In genomic region chr11:80200326-80200725, GRCm38 (mm10) we compare ENCODE assay signal across 11 mouse cellular contexts. TPM values are rescaled to one million over a fixed set of nuclear protein-coding genes. Genes with fewer than 3 reads are reported as not detected.
DNase-seq lines count a peak whose midpoint lies in the region; ATAC-seq and TF ChIP-seq lines count a peak whose summit lies in the region.
"Had no signal": no experiment of that assay in that cellular context is flagged by ENCODE, and none has a peak within 500 bp of the region (broad histone marks: within the 10 kb centered on the region; RNA-seq: fewer than 3 reads in every experiment).

No protein-coding gene starts in this region.

- no peaks in the 10 kb centered on the region for H3K27me3 ChIP-seq in hindbrain, postnatal 0 days (ENCODE audit: insufficient read depth, low read length)
- no peaks in the 10 kb centered on the region for H3K27me3 ChIP-seq in hindbrain, embryonic 14.5 days (ENCODE audit: control insufficient read depth, insufficient read depth, low read length)
- H3K27me3 ChIP-seq in lung, embryonic 14.5 days (ENCODE audit: insufficient read depth, low read length): no peaks in the 10 kb centered on the region
- H3K27me3 ChIP-seq in heart, embryonic 12.5 days (replicated peaks): no peaks in the 10 kb centered on the region
- H3K27me3 ChIP-seq: midbrain, embryonic 13.5 days had no signal

- no peak for ATAC-seq in hindbrain, postnatal 0 days
- ATAC-seq in hindbrain, embryonic 14.5 days (ENCODE audit: low FRiP score): no peak
- ATAC-seq in lung, embryonic 14.5 days (ENCODE audit: insufficient read depth): no peak
- ATAC-seq in heart, embryonic 12.5 days (ENCODE audit: insufficient number of reproducible peaks, low FRiP score): no peak
- ATAC-seq: midbrain, embryonic 13.5 days had no signal

- TF ChIP-seq CTCF in hindbrain, postnatal 0 days (IDR thresholded peaks at IDR 0.05; ENCODE audit: low read depth): peak; percentile 50
- TF ChIP-seq CTCF in lung, embryonic 14.5 days (IDR thresholded peaks at IDR 0.05; ENCODE audit: low read depth): peak; percentile 56

- peak; percentile 27 for DNase-seq in hindbrain, postnatal 0 days (ENCODE audit: low spot score)
- no peak for DNase-seq in hindbrain, embryonic 14.5 days (ENCODE audit: low spot score)
- peak; percentile 48 for DNase-seq in CD4-positive helper T cell, adult 2 months (ENCODE audit: low read depth, low spot score)
- DNase-seq in MN1 (ENCODE audit: low spot score): peak; percentile 12
- peak; percentile 52 for DNase-seq in lung, embryonic 14.5 days
- DNase-seq in left cerebral cortex, adult 11 months (ENCODE audit: low spot score): no peak
- DNase-seq in gastrocnemius, postnatal 25 days: no peak
- DNase-seq: layer of hippocampus, adult 9-11 months had no signal

- no peaks in the 10 kb centered on the region for H3K36me3 ChIP-seq in hindbrain, postnatal 0 days (ENCODE audit: insufficient read depth, low read length)
- no peaks in the 10 kb centered on the region for H3K36me3 ChIP-seq in hindbrain, embryonic 14.5 days (replicated peaks; ENCODE audit: control insufficient read depth, insufficient read depth)
- no peaks in the 10 kb centered on the region for H3K36me3 ChIP-seq in lung, embryonic 14.5 days (ENCODE audit: insufficient read depth)
- H3K36me3 ChIP-seq in heart, embryonic 12.5 days: peaks cover 25% of the 10 kb centered on the region
- H3K36me3 ChIP-seq: midbrain, embryonic 13.5 days had no signal

- H3K9me3 ChIP-seq in hindbrain, postnatal 0 days (ENCODE audit: low read length): no peaks in the 10 kb centered on the region
- H3K9me3 ChIP-seq in hindbrain, embryonic 14.5 days (ENCODE audit: control insufficient read depth, low read length): no peaks in the 10 kb centered on the region
- no peaks in the 10 kb centered on the region for H3K9me3 ChIP-seq in lung, embryonic 14.5 days (ENCODE audit: low read depth, low read length)
- H3K9me3 ChIP-seq in heart, embryonic 12.5 days (replicated peaks): no peaks in the 10 kb centered on the region
- H3K9me3 ChIP-seq: heart, embryonic 10.5 days; midbrain, embryonic 13.5 days had no signal

- H3K4me1 ChIP-seq in hindbrain, postnatal 0 days (ENCODE audit: insufficient read depth, low read length): no peaks in the 10 kb centered on the region
- no peaks in the 10 kb centered on the region for H3K4me1 ChIP-seq in hindbrain, embryonic 14.5 days (replicated peaks; ENCODE audit: control insufficient read depth, insufficient read depth, low read length)
- H3K4me1 ChIP-seq in lung, embryonic 14.5 days (ENCODE audit: insufficient read depth): no peaks in the 10 kb centered on the region
- no peaks in the 10 kb centered on the region for H3K4me1 ChIP-seq in heart, embryonic 12.5 days (replicated peaks)
- H3K4me1 ChIP-seq: heart, embryonic 10.5 days; midbrain, embryonic 13.5 days had no signal

- no peak overlapping the region for H3K4me3 ChIP-seq in hindbrain, postnatal 0 days (ENCODE audit: low read length)
- no peak overlapping the region for H3K4me3 ChIP-seq in hindbrain, embryonic 14.5 days (replicated peaks; ENCODE audit: low read length)
- H3K4me3 ChIP-seq in lung, embryonic 14.5 days (ENCODE audit: low read depth, low read length): no peak overlapping the region
- H3K4me3 ChIP-seq in heart, embryonic 12.5 days: no peak overlapping the region
- H3K4me3 ChIP-seq: heart, embryonic 10.5 days; midbrain, embryonic 13.5 days had no signal

- no peak overlapping the region for H3K27ac ChIP-seq in hindbrain, postnatal 0 days
- H3K27ac ChIP-seq in hindbrain, embryonic 14.5 days: no peak overlapping the region
- no peak overlapping the region for H3K27ac ChIP-seq in lung, embryonic 14.5 days (ENCODE audit: low read depth)
- no peak overlapping the region for H3K27ac ChIP-seq in heart, embryonic 12.5 days (ENCODE audit: poor library complexity, severe bottlenecking)
- H3K27ac ChIP-seq: heart, embryonic 10.5 days; midbrain, embryonic 13.5 days had no signal

- no peak overlapping the region for H3K9ac ChIP-seq in hindbrain, postnatal 0 days (replicated peaks; ENCODE audit: low read length)
- H3K9ac ChIP-seq in hindbrain, embryonic 14.5 days: no peak overlapping the region
- no peak overlapping the region for H3K9ac ChIP-seq in lung, embryonic 14.5 days
- no peak overlapping the region for H3K9ac ChIP-seq in heart, embryonic 12.5 days
- H3K9ac ChIP-seq: midbrain, embryonic 13.5 days had no signal

- H3K4me2 ChIP-seq in hindbrain, postnatal 0 days (ENCODE audit: low read depth, low read length): no peak overlapping the region
- H3K4me2 ChIP-seq in hindbrain, embryonic 14.5 days (replicated peaks): no peak overlapping the region
- no peak overlapping the region for H3K4me2 ChIP-seq in lung, embryonic 14.5 days
- H3K4me2 ChIP-seq in heart, embryonic 12.5 days: no peak overlapping the region
- H3K4me2 ChIP-seq: midbrain, embryonic 13.5 days had no signal

- 88% methylated on average over 1 of the region's 1 CpGs for WGBS in hindbrain, postnatal 0 days
- WGBS in hindbrain, embryonic 14.5 days: 80% methylated on average over 1 of the region's 1 CpGs
- 73% methylated on average over 1 of the region's 1 CpGs for WGBS in lung, embryonic 14.5 days
- 81% methylated on average over 1 of the region's 1 CpGs for WGBS in heart, embryonic 12.5 days

RNA-seq across cellular contexts. Expression of gene Rhot1, which starts 8.5 kb away (rescaled TPM):
- 50.0 and 62.1 TPM in 2 replicates for total RNA-seq in hindbrain, postnatal 0 days (2014; rRNA removed)
- polyA plus RNA-seq in hindbrain, postnatal 0 days (2015; fragmentation: Nextera tagmentation; extraction: Ambion mirVana): 57.4 and 59.1 TPM in 2 replicates
- polyA plus RNA-seq in hindbrain, embryonic 14.5 days (2014; fragmentation: Nextera tagmentation; extraction: Ambion mirVana): 79.0 and 90.3 TPM in 2 replicates
- 59.6 and 63.3 TPM in 2 replicates for polyA plus RNA-seq in lung, embryonic 14.5 days (2014; fragmentation: Nextera tagmentation; extraction: Ambion mirVana)
- total RNA-seq in gastrocnemius, postnatal 25 days (2021): 10 to 100 TPM; 37.8 to 40.5 TPM
- polyA plus RNA-seq in heart, embryonic 12.5 days (2016; fragmentation: Nextera tagmentation; extraction: Ambion mirVana): 64.3 and 68.0 TPM in 2 replicates

RNA-seq across cellular contexts. Expression of gene Rnf135, which starts 16.7 kb away (rescaled TPM):
- total RNA-seq in hindbrain, postnatal 0 days (2014; rRNA removed): 2.3 and 5.0 TPM in 2 replicates
- 4.7 and 4.8 TPM in 2 replicates for polyA plus RNA-seq in hindbrain, postnatal 0 days (2015; fragmentation: Nextera tagmentation; extraction: Ambion mirVana)
- 3.4 and 3.7 TPM in 2 replicates for polyA plus RNA-seq in hindbrain, embryonic 14.5 days (2014; fragmentation: Nextera tagmentation; extraction: Ambion mirVana)
- 5.5 and 6.6 TPM in 2 replicates for polyA plus RNA-seq in lung, embryonic 14.5 days (2014; fragmentation: Nextera tagmentation; extraction: Ambion mirVana)
- total RNA-seq in gastrocnemius, postnatal 25 days (2021): 1 to 10 TPM; 1.7 to 3.5 TPM
- polyA plus RNA-seq in heart, embryonic 12.5 days (2016; fragmentation: Nextera tagmentation; extraction: Ambion mirVana): 9.4 and 10.5 TPM in 2 replicates

RNA-seq across cellular contexts. Expression of gene Adap2, which starts 46.4 kb away (rescaled TPM):
- total RNA-seq in hindbrain, postnatal 0 days (2014; rRNA removed): 4.1 and 4.9 TPM in 2 replicates
- 3.7 and 4.9 TPM in 2 replicates for polyA plus RNA-seq in hindbrain, postnatal 0 days (2015; fragmentation: Nextera tagmentation; extraction: Ambion mirVana)
- 3.4 and 3.6 TPM in 2 replicates for polyA plus RNA-seq in hindbrain, embryonic 14.5 days (2014; fragmentation: Nextera tagmentation; extraction: Ambion mirVana)
- 1.1 and 1.6 TPM in 2 replicates for polyA plus RNA-seq in lung, embryonic 14.5 days (2014; fragmentation: Nextera tagmentation; extraction: Ambion mirVana)
- 1 to 10 TPM; 5.0 to 6.0 TPM for total RNA-seq in gastrocnemius, postnatal 25 days (2021)
- 0.51 and 0.92 TPM in 2 replicates for polyA plus RNA-seq in heart, embryonic 12.5 days (2016; fragmentation: Nextera tagmentation; extraction: Ambion mirVana)

RNA-seq across cellular contexts. Expression of gene Tefm, which starts 58.4 kb away (rescaled TPM):
- total RNA-seq in hindbrain, postnatal 0 days (2014; rRNA removed): 8.6 and 8.9 TPM in 2 replicates
- 18.6 and 22.9 TPM in 2 replicates for polyA plus RNA-seq in hindbrain, postnatal 0 days (2015; fragmentation: Nextera tagmentation; extraction: Ambion mirVana)
- 19.9 and 24.3 TPM in 2 replicates for polyA plus RNA-seq in hindbrain, embryonic 14.5 days (2014; fragmentation: Nextera tagmentation; extraction: Ambion mirVana)
- 27.7 and 29.0 TPM in 2 replicates for polyA plus RNA-seq in lung, embryonic 14.5 days (2014; fragmentation: Nextera tagmentation; extraction: Ambion mirVana)
- total RNA-seq in gastrocnemius, postnatal 25 days (2021): 10 to 100 TPM; 16.3 to 21.5 TPM
- 27.0 and 27.2 TPM in 2 replicates for polyA plus RNA-seq in heart, embryonic 12.5 days (2016; fragmentation: Nextera tagmentation; extraction: Ambion mirVana)

Comparison
In these comparisons a context has a peak if more than half of its experiments do, and no peak if none do; other contexts are left out.
1. DNase-seq: peak in hindbrain, postnatal 0 days (single experiment), CD4-positive helper T cell, adult 2 months (single experiment), MN1 (single experiment) and lung, embryonic 14.5 days (single experiment); none in hindbrain, embryonic 14.5 days (single experiment), left cerebral cortex, adult 11 months (single experiment) and gastrocnemius, postnatal 25 days (single experiment).